Mouse (Mus musculus): Measurements from ENCODE around the gene Itgav.
A peak's percentile ranks its signal among the peaks of the same experiment; 100 is the strongest.

The Itgav gene

DNA sequence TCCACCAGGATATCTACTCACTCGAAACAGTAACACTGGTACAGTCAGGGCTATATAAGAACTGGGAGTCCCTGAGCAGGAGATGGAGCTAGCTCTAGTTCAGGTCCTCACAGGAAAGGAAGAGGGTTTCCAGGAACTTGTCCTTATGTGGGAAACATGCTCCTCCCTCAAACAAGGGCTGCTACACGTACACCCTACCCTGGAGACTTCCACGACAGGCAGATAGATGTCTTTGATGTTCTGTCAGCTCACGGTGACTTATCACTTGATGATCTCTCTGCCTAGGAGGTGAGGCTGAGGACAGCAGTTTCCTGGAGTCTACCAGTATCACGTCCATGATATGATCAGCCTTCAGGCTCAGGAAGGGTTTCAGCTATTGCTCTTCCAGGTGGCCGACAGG is 21.1 kb downstream of the Itgav start:
- peaks cover 2% of the 10 kb centered on the region; the same call in 1 of the 2 replicates for H3K36me3 ChIP-seq (ENCODE audit: control insufficient read depth, insufficient read depth, low read length, poor library complexity, severe bottlenecking)
- H3K27me3 ChIP-seq (ENCODE audit: control insufficient read depth, insufficient read depth, low read length, poor library complexity, severe bottlenecking), result no peaks in the 10 kb centered on the region
- DNase-seq (ENCODE audit: low read depth, low spot score), result no peak

DNA sequence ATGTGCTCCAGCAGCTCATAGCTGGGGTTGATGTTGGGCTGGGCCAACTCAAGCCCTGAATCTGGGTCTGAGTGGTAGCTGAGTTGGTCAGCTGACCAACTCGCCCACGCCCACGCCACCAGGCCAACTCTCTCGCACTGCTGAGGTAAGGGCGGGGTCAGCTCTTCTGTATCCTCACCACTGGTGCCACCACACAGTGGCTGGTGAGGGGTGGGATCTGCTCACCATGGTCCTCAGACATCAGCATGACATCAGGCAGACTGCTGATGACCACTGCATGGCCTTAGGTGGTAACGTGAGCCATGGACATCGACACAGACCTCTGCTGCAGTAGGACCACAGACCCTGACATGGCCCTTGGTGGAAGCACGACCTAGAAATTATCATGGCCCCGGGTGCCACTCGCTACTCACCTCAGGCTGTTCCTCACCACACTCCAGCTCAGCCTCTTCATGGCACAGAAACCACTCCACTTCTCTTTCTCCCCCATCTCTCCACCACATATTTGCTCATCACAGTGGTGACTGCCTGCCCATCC is 24.5 kb downstream of the Itgav start:
- H3K27me3 ChIP-seq (ENCODE audit: control insufficient read depth, insufficient read depth, low read length, poor library complexity, severe bottlenecking), result no peaks in the 10 kb centered on the region
- peaks cover 2% of the 10 kb centered on the region; the same call in 1 of the 2 replicates for H3K36me3 ChIP-seq (ENCODE audit: control insufficient read depth, insufficient read depth, low read length, poor library complexity, severe bottlenecking)
- DNase-seq (ENCODE audit: low read depth, low spot score), result no peak

DNA sequence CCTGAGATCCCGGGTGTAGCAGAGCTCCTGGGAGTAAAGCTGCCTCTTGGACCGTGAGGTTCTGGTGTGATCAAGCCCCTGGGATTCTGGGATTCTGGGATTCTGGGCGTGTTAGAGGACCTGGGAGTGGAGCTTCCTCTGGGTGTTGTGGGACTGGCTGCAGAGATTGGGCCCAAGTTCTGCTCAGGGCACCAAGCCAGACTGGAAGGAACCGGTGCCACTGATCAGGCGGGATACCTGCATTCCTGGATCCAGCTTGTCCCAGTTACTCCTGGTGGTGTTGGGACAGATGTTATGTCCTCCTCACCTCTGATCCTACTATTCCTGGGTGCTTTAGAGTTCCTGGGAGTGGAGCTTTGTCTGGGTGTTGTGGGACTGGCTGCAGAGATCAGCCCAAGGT is 28.8 kb downstream of the Itgav start:
- H3K36me3 ChIP-seq (ENCODE audit: control insufficient read depth, insufficient read depth, low read length, poor library complexity, severe bottlenecking), result peaks cover 9% of the 10 kb centered on the region
- no peaks in the 10 kb centered on the region for H3K27me3 ChIP-seq (ENCODE audit: control insufficient read depth, insufficient read depth, low read length, poor library complexity, severe bottlenecking)
- no peak for DNase-seq (ENCODE audit: low read depth, low spot score)

DNA sequence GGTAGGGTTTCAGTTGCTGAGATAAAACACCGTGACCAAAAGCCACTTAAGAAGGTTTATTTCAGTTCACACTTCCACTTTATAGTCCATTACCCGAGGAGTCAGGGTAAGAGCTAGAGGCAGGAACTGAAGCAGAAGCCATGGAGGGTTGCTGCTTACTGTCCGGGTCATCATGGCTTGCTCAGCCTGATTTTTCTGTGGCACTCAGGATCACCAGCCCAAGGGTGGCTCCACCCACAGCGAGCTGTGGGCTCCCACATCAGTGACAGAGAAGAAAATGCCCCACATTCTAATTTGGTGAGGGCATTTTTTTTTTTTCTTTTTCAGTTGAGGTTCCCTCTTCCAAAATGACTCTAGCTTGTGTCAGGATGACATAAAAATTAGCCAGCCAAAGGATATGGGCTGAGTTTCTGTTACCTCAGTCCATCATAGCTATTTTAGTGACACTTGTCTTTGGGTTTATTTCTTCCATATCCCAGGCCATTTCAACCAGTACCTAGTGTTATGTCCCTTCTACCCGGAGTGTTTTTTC is 30.2 kb downstream of the Itgav start:
- H3K36me3 ChIP-seq (ENCODE audit: control insufficient read depth, insufficient read depth, low read length, poor library complexity, severe bottlenecking), result peaks cover 7% of the 10 kb centered on the region
- H3K27me3 ChIP-seq (ENCODE audit: control insufficient read depth, insufficient read depth, low read length, poor library complexity, severe bottlenecking), result no peaks in the 10 kb centered on the region
- DNase-seq (ENCODE audit: low read depth, low spot score), result no peak

DNA sequence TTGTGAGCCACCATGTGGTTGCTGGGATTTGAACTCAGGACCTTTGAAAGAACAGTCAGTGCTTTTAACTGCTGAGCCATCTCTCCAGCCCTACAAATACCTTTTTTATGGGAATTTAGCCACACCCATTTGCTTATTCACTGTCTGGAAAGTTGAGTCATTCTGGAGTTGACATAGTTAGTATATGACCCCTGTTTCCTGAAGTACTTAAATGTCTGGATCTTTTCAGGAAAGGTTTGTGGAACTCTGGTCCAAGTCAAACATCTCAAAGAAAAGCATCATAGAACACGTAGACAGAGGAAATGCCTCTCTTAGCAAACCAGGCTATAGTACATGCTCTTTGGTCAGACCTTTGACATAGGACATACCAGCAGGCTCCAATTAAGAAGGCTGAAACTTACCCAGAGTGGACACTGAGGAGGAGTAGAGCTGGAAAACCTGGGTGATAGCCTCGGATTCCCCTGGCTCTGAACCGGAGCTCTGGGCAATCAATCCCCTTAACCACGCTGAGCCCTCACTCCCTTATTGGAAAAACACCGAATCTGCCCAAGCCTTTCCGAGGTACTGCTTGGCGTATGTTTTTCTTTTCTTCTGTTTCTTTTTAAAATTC is 34.5 kb downstream of the Itgav start:
- Histone ChIP-seq H3K36me3 (ENCODE audit: control insufficient read depth, insufficient read depth, low read length, poor library complexity, severe bottlenecking) (peaks cover 7% of the 10 kb centered on the region), H3K27me3 (ENCODE audit: control insufficient read depth, insufficient read depth, low read length, poor library complexity, severe bottlenecking) (no peaks in the 10 kb centered on the region)
- DNase-seq (ENCODE audit: low read depth, low spot score), result no peak

DNA sequence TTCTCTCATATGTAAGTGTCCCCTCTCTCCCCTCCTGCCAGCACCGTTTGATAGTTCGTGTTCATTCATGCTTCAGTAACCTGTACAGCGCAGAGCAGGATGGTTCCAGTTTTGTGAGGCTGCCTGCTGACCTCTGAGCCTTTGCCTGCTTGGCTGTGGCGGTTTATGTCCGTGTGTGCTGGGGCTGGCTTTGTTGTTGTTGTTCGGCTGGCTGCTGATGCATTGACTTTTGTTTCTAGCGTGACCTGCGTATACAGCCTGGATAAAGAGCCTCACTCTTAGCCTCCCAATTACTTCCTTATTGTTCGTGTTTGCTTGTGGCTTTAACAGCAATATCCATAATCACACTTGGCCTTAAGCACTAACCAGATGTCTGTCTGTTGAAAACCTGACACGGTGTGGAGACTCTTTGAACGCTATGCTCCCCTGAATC is 35.0 kb downstream of the Itgav start:
- H3K36me3 ChIP-seq (ENCODE audit: control insufficient read depth, insufficient read depth, low read length, poor library complexity, severe bottlenecking), result peaks cover 7% of the 10 kb centered on the region
- DNase-seq (ENCODE audit: low read depth, low spot score), result no peak
- no peaks in the 10 kb centered on the region for H3K27me3 ChIP-seq (ENCODE audit: control insufficient read depth, insufficient read depth, low read length, poor library complexity, severe bottlenecking)

DNA sequence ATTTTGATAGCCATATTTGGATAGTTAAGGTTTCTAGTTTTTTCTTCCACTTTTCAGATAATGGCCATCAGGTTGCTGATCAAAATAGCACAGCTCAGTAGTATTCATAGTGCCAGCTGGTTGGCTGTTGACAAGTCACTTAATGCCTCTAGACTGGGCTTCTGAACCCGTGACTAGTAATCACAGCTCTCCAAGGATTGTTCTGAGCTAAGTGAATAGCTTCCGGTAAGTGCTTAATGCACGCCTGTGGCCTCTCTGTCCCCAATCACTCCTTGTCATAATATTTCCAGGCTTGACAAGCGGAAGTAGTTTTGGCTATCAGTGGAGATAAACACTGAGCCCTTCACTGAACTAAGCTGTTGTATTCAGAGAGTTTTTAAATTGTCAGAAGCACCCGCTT is 35.5 kb downstream of the Itgav start:
- H3K36me3 ChIP-seq (ENCODE audit: control insufficient read depth, insufficient read depth, low read length, poor library complexity, severe bottlenecking), result peaks cover 7% of the 10 kb centered on the region
- no peak for DNase-seq (ENCODE audit: low read depth, low spot score)

DNA sequence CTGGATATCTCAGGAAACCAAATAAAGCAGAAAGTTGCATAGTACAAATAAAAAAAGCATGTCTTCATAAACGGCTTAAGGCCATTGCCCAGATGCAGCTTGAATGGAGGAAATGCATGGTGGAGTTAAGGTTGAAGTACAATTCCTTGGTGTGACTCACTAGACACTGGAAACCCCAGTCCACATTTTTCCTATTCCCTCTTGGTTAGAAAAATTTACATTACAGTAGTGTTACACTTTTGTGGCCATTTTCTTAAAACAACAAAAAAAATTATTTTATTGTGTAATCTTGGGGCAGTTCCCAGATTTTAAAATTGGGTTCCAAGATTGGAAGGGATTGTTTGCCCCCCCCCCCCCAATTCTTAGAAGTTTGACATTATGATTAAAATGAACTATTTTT is 35.9 kb downstream of the Itgav start:
- H3K36me3 ChIP-seq (ENCODE audit: control insufficient read depth, insufficient read depth, low read length, poor library complexity, severe bottlenecking), result peaks cover 7% of the 10 kb centered on the region
- no peak for DNase-seq (ENCODE audit: low read depth, low spot score)

More for the DNA sequence above, 35.5 kb downstream of the Itgav start:
- no peaks in the 10 kb centered on the region for H3K27me3 ChIP-seq (ENCODE audit: control insufficient read depth, insufficient read depth, low read length, poor library complexity, severe bottlenecking)

DNA sequence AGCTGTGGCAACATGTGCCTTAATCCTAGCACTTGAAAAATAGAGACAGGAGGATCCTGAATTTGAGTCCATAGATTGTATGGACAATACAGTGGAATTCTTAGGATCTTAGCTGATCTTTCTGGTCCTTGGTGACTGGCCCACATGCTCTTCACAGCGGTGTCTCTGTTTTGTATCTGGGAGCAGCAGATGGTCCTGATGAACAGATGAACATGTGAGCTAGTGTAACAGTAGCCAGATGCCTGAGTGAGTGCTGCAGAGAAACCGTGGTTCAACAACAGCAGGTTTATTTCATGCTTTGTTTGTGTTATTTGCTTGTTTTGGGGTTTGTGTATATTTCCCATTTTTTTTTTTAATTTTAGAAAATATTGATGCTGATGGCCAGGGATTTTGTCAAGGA is 37.3 kb downstream of the Itgav start:
- DNase-seq (ENCODE audit: low read depth, low spot score), result no peak
- Histone ChIP-seq H3K27me3 (ENCODE audit: control insufficient read depth, insufficient read depth, low read length, poor library complexity, severe bottlenecking) (no peaks in the 10 kb centered on the region), H3K36me3 (ENCODE audit: control insufficient read depth, insufficient read depth, low read length, poor library complexity, severe bottlenecking) (peaks cover 3% of the 10 kb centered on the region)

More for the DNA sequence above, 35.9 kb downstream of the Itgav start:
- H3K27me3 ChIP-seq (ENCODE audit: control insufficient read depth, insufficient read depth, low read length, poor library complexity, severe bottlenecking), result no peaks in the 10 kb centered on the region

DNA sequence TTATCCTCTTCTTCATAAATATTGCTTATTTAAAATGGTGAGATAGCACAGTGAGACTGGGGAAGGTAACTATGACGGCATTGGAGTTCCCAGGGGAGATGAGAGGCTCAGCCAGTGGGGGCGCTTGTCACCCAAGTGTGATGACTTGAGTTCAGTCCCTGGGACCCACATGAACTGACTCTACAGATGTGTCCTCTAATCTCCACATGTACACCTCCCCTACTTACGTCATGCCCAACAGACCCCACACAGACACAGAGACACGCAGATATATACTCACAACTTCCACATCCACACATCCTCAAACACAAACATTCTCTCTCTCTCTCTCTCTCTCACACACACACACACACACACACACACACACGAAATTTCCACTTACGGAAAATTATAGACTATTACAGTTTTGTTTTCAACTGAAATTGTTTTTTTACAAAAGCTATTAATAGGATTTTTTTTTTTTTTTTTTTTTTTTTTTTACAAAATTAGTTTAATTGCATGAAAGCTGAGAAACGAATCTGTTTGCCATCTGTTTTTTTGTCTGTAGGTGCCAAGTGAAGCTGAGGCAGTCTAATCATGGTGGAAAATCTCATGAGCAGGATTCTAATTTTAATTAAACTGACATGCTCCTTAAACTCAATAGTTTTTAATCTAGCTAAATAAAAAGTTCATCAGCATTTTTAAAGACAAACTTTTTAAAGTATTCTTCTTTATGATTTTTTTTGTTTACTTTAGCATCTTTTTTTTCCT is 38.1 kb downstream of the Itgav start:
- H3K36me3 ChIP-seq (ENCODE audit: control insufficient read depth, insufficient read depth, low read length, poor library complexity, severe bottlenecking), result peaks cover 6% of the 10 kb centered on the region
- DNase-seq (ENCODE audit: low read depth, low spot score), result peak; percentile 83
- no peaks in the 10 kb centered on the region for H3K27me3 ChIP-seq (ENCODE audit: control insufficient read depth, insufficient read depth, low read length, poor library complexity, severe bottlenecking)

DNA sequence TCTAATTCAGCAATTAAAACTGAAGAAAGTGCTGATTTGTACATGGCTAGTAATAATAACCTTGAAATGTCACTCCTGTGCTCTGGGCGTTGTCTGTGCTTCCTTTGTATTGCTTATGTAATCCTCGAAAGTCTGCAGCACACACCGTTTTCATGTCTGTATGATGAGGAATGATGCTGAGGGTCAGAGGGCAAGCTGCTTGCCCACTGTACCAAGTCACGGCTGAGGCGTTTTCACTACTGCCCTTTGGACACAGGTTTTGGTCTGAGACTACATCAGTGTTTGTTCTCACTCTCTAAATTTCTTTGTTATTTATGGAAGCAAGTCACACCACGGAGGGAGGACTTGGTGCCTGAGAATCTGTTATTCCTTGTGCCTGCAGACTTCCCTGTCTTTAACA is 41.9 kb downstream of the Itgav start:
- no peak for DNase-seq (ENCODE audit: low read depth, low spot score)
- Histone ChIP-seq H3K27me3 (ENCODE audit: control insufficient read depth, insufficient read depth, low read length, poor library complexity, severe bottlenecking) (no peaks in the 10 kb centered on the region), H3K36me3 (ENCODE audit: control insufficient read depth, insufficient read depth, low read length, poor library complexity, severe bottlenecking) (peaks cover 9% of the 10 kb centered on the region)

DNA sequence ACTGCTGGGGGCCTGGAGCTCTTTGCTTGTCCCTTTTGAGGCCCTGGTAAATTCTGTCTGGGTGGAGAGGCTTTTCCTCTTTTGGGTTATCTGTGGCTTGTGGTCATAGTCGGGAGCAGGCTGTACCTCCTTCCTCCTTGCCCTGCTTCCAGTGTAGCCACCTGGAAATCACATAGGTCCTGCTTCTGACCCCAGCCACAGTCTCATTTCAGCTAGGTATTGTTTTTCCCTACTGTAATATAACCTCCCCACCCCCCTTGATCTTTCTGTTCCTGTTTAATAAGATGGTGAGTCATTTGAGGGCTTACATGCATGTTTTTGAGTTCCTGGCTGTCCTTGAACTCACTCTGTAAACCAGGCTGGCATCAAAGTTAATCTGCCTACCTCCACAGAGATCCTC is 42.7 kb downstream of the Itgav start:
- no peaks in the 10 kb centered on the region for H3K27me3 ChIP-seq (ENCODE audit: control insufficient read depth, insufficient read depth, low read length, poor library complexity, severe bottlenecking)
- DNase-seq (ENCODE audit: low read depth, low spot score), result no peak
- peaks cover 9% of the 10 kb centered on the region for H3K36me3 ChIP-seq (ENCODE audit: control insufficient read depth, insufficient read depth, low read length, poor library complexity, severe bottlenecking)

DNA sequence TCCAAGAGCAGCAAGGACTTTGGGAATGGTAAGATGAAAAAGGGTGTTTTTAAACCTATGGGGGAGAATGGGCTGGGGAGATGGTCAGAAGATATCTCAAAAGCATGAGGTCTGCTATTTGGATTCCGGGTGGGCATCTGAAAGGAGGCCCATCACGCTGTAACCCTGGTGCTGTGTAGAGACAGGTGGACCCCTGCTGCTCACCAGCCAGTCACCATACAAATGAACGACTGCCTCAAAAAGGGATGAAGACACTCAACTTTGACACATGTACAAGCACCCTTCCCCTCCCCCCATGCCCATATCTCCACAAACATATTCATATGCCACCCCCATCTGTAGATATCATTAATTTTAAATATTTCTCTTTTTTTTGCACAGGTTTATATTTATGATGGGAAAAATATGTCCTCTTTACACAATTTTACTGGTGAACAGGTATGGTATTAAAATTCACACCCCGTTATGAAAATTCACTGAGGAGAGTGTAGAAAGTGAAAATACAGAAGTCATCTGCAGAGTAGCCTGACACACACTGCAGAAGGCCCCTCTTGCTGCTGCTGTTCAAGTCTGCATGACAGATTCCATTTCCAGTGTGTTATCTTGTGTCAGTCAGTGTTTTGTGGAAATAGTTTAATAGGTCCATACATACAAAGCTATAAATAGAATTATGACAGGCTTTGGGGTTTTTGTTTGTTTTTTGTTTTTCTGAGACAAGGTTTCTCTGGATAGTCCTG is 44.3 kb downstream of the Itgav start:
- peaks cover 9% of the 10 kb centered on the region for H3K36me3 ChIP-seq (ENCODE audit: control insufficient read depth, insufficient read depth, low read length, poor library complexity, severe bottlenecking)
- H3K27me3 ChIP-seq (ENCODE audit: control insufficient read depth, insufficient read depth, low read length, poor library complexity, severe bottlenecking), result no peaks in the 10 kb centered on the region
- no peak for DNase-seq (ENCODE audit: low read depth, low spot score)

DNA sequence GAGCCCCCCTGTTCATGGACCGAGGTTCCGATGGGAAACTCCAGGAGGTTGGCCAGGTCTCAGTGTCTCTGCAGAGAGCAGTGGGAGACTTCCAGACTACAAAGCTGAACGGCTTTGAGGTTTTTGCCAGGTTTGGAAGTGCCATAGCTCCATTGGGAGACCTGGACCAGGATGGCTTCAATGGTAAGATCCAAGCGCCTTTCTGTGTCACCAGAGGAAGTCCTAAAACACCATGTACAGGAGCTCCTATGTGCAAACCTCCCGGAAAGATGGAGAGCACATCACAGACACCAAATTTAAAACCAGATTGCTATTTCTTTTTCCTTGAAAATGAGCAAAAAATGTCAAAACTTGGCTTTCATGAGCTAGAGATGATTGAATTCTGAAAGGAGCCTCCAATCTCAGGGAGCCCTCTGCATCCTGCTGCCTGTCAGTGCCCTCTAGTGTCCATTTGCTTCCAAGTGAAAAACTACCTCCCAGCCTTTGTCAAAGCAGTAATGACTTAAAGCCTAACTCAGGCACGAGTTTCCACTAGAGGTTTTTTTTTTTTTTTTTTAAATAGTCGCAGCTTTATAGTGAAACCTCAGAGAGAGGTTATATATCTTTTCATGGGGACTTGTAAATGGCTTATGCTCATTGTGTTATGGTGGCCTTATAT is 47.1 kb downstream of the Itgav start:
- H3K27me3 ChIP-seq (ENCODE audit: control insufficient read depth, insufficient read depth, low read length, poor library complexity, severe bottlenecking), result no peaks in the 10 kb centered on the region
- peaks cover 9% of the 10 kb centered on the region for H3K36me3 ChIP-seq (ENCODE audit: control insufficient read depth, insufficient read depth, low read length, poor library complexity, severe bottlenecking)
- DNase-seq (ENCODE audit: low read depth, low spot score), result peak; percentile 80
